Mouse (Mus musculus) forelimb bud, embryonic 11.5 days (tissue): Measurements from ENCODE around the gene Gm10097.

ENCODE experiments used
- DNase-seq: peaks from one replicate; pipeline ENCODE4 v3.0.0-alpha.2; 2012; ENCODE audit warnings: low read depth, low spot score

The Gm10097 gene

GRCm38 (mm10) chr10:5083716-5084115 is 14.7 kb downstream of the Gm10097 start:
- no peak for DNase-seq

GRCm38 (mm10) chr10:5085792-5086191 is 16.8 kb downstream of the Gm10097 start:
- no peak for DNase-seq

GRCm38 (mm10) chr10:5086329-5086728 is 17.3 kb downstream of the Gm10097 start:
- DNase-seq, result no peak

- no peak for DNase-seq
These were observed 18.3 kb downstream of the Gm10097 start for GRCm38 (mm10) chr10:5087336-5087735.

GRCm38 (mm10) chr10:5089133-5089532 is 20.1 kb downstream of the Gm10097 start:
- DNase-seq, result no peak

- no peak for DNase-seq
These were observed 28.2 kb downstream of the Gm10097 start for GRCm38 (mm10) chr10:5096996-5097753.

- no peak for DNase-seq
These were observed 28.8 kb downstream of the Gm10097 start for GRCm38 (mm10) chr10:5097754-5098137.

- DNase-seq, result no peak
These were observed 41.8 kb downstream of the Gm10097 start for GRCm38 (mm10) chr10:5110773-5111172.

- DNase-seq, result no peak
These were observed 47.2 kb downstream of the Gm10097 start for GRCm38 (mm10) chr10:5116155-5116554.

GRCm38 (mm10) chr10:5116720-5117119 is 47.7 kb downstream of the Gm10097 start:
- no peak for DNase-seq
